Mouse (Mus musculus) forebrain, embryonic 11.5 days (tissue): Measurements from ENCODE around the gene St5. TPM values are rescaled to one million over a fixed set of nuclear protein-coding genes. Genes with fewer than 3 reads are reported as not detected.

Source experiments
- ATAC-seq: fragments of 200-750 bp; cut with Nextera tagmentation; replicated peaks from 2 replicates; pipeline ENCODE4 v1.8.0; 2017; ENCODE audit warnings: moderate TSS enrichment; ENCODE audit not compliant: low FRiP score
- DNase-seq: peaks from one replicate; pipeline ENCODE4 v3.0.0-alpha.2; 2017; ENCODE audit warnings: low spot score
- H3K27ac ChIP-seq: fragments of 300-500 bp; sonication (generic); 2 replicates; pipeline ENCODE4 v1.5.1; 2014; ENCODE audit warnings: low read depth, low read length
- H3K27me3 ChIP-seq: fragments of 300-500 bp; sonication (generic); 2 replicates; pipeline ENCODE4 v1.6.1; 2014; ENCODE audit warnings: mild to moderate bottlenecking, low read length, mixed read lengths; ENCODE audit not compliant: control insufficient read depth, insufficient read depth
- H3K36me3 ChIP-seq: fragments of 300-500 bp; sonication (generic); 2 replicates; pipeline ENCODE4 v1.6.1; 2014; ENCODE audit warnings: mild to moderate bottlenecking, low read length, moderate library complexity, mixed read lengths; ENCODE audit not compliant: control insufficient read depth, insufficient read depth
- H3K4me1 ChIP-seq: fragments of 300-500 bp; sonication (generic); replicated peaks from 2 replicates; pipeline ENCODE4 v1.6.1; 2014; ENCODE audit warnings: low read length, mixed read lengths; ENCODE audit not compliant: control insufficient read depth, insufficient read depth
- H3K4me2 ChIP-seq: fragments of 300-500 bp; sonication (generic); 2 replicates; pipeline ENCODE4 v1.6.1; 2014; ENCODE audit warnings: low read depth, mild to moderate bottlenecking, low read length, moderate library complexity, mixed read lengths; ENCODE audit not compliant: severe bottlenecking
- H3K4me3 ChIP-seq: fragments of 300-500 bp; sonication (generic); 2 replicates; pipeline ENCODE4 v1.5.1; 2014; ENCODE audit warnings: low read depth, low read length
- H3K9ac ChIP-seq: fragments of 300-500 bp; sonication (generic); 2 replicates; pipeline ENCODE4 v1.6.1; 2014; ENCODE audit warnings: low read length
- H3K9me3 ChIP-seq: fragments of 300-500 bp; sonication (generic); 2 replicates; pipeline ENCODE4 v1.6.1; 2016; ENCODE audit warnings: low read length, mixed read lengths; ENCODE audit not compliant: control insufficient read depth
- WGBS: fragments of 180-500 bp; shearing (Covaris S2); extraction: QIAGEN DNeasy Blood & Tissue Kit; methylation state at CpG from one replicate; pipeline ENCODE4 v1.1.7; 2014; 5-methylcytosine and 5-hydroxymethylcytosine counted together
- polyA plus RNA-seq: library from polyadenylated mRNA; unstranded; fragments of >200 nt; fragmentation: Nextera tagmentation; extraction: Ambion mirVana; gene quantifications from 2 replicates; pipeline ENCODE4 v1.2.1, GENCODE M21; 2014

St5 gene
- polyA plus RNA-seq, 1 experiment from 2014 or later, result 32.8 TPM

GRCm38 (mm10) chr7:109637391-109637790 lies 66.0 kb downstream of the St5 start:
- H3K27me3 ChIP-seq, result no peaks in the 10 kb centered on the region
- DNase-seq (no peak), ATAC-seq (no peak)
- no peak overlapping the region for H3K27ac ChIP-seq
- H3K9ac ChIP-seq, result no peak overlapping the region
- H3K9me3 ChIP-seq, result no peaks in the 10 kb centered on the region
- 72% methylated on average over 5 of the region's 5 CpGs for WGBS
- H3K36me3 ChIP-seq, result no peaks in the 10 kb centered on the region
- no peak overlapping the region for H3K4me3 ChIP-seq
- H3K4me2 ChIP-seq, result no peak overlapping the region
- no peaks in the 10 kb centered on the region for H3K4me1 ChIP-seq

- no peak overlapping the region for H3K9ac ChIP-seq
- no peak overlapping the region for H3K4me3 ChIP-seq
- ATAC-seq, result no peak
- no peaks in the 10 kb centered on the region for H3K9me3 ChIP-seq
- no peak for DNase-seq
- H3K36me3 ChIP-seq, result no peaks in the 10 kb centered on the region
- H3K4me1 ChIP-seq, result no peaks in the 10 kb centered on the region
- H3K27ac ChIP-seq, result no peak overlapping the region
- no peak overlapping the region for H3K4me2 ChIP-seq
- no peaks in the 10 kb centered on the region for H3K27me3 ChIP-seq
- WGBS, result 88% methylated on average over 8 of the region's 8 CpGs
Observed at GRCm38 (mm10) chr7:109636086-109636792, 67.2 kb downstream of the St5 start.

DNA sequence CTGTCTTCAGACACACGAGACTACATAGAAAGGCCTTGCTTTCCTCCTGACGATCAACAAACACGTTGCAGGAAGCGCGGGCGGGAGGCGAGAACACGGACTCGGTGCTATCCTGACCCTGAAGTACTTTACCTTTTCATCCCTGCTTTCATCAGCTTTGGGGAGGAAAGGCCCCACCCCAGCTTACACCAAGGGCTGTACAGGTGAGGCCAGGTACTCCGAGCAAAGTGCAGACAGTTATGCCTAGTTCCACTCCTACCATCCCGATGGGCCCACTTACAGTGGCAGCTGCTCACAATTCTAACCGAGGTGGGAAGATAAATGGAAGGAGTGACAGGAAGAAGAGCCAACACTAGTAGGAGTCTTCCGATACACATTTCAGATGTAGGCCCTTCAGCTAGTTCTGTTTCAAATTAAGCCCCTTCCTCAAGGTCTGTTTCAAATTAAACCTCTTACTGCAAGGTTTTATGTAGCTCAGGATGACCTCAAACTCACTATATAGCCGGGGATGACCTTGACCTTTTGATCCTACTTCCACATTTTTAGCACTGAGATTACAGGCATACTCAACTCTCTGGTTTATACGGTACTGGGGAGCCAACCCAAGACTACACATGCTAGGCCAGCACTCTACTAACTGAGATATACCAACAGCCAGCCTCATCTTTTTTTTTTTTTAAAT lies 69.9 kb downstream of the St5 start:
- Histone ChIP-seq H3K9ac (no peak overlapping the region), H3K4me2 (no peak overlapping the region), H3K27ac (no peak overlapping the region), H3K9me3 (no peaks in the 10 kb centered on the region), H3K4me1 (no peaks in the 10 kb centered on the region; the same call in 1 of the 2 replicates), H3K4me3 (no peak overlapping the region), H3K36me3 (no peaks in the 10 kb centered on the region), H3K27me3 (no peaks in the 10 kb centered on the region)
- ATAC-seq (no peak), DNase-seq (no peak)
- WGBS, result 86% methylated on average over 15 of the region's 15 CpGs

GRCm38 (mm10) chr7:109631330-109631729 lies 72.1 kb downstream of the St5 start:
- H3K9ac ChIP-seq, result no peak overlapping the region
- H3K4me1 ChIP-seq, result no peaks in the 10 kb centered on the region; the same call in 1 of the 2 replicates
- H3K27me3 ChIP-seq, result no peaks in the 10 kb centered on the region
- ATAC-seq (no peak), DNase-seq (no peak)
- H3K36me3 ChIP-seq, result no peaks in the 10 kb centered on the region
- H3K4me3 ChIP-seq, result no peak overlapping the region
- no peaks in the 10 kb centered on the region for H3K9me3 ChIP-seq
- H3K27ac ChIP-seq, result no peak overlapping the region
- WGBS, result 84% methylated on average over 6 of the region's 6 CpGs
- no peak overlapping the region for H3K4me2 ChIP-seq

DNA sequence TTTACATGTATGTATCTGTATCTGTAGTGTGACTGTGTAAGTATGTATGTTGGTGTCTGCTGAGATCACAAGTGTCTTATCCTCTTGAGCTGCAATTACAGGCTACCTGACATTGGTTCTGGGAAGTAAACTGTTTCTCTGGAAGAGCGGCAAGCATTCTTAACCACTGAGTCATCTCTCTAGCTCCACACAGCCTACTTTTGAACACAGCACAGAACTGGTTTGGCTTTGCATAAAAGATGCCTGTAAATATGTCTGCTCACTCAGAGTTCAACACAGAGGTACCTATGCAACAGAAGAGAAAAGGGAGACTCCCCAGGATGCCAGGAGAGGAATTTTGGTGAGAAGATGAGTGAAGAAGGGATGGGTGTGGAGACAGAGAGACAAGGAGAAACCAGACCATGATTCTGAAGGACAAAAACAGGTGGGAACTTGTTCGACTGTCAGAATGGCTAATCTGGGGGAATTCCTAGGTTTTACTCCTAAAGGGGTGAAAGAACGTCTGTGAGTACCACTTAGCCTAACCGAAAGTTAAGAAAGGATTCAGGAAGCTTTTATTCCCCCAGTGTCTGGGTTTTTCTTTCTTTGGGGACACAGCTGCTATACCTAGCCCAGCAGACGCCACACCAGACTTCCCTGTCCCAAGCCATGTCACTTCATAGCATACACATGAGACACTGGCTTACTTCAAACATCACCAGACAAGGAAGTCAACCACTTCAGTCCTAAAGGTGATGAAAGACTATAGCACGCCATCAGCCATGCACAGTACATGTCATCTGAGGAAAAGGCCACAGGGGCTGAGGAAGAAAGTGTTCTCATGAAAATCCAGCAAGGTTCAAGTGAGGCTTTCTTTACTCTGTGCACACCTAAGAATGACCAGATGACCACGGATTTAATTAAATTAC lies 73.3 kb downstream of the St5 start:
- no peak for DNase-seq
- no peak for ATAC-seq
- Histone ChIP-seq H3K4me2 (no peak overlapping the region), H3K9ac (no peak overlapping the region), H3K36me3 (no peaks in the 10 kb centered on the region), H3K27me3 (no peaks in the 10 kb centered on the region), H3K4me1 (no peaks in the 10 kb centered on the region; the same call in 1 of the 2 replicates), H3K27ac (no peak overlapping the region), H3K9me3 (no peaks in the 10 kb centered on the region), H3K4me3 (no peak overlapping the region)
- WGBS, result 81% methylated on average over 7 of the region's 7 CpGs

- no peaks in the 10 kb centered on the region for H3K9me3 ChIP-seq
- no peak for DNase-seq
- H3K27me3 ChIP-seq, result no peaks in the 10 kb centered on the region
- ATAC-seq, result no peak
- peak overlapping the region; percentile 31; the same call in 1 of the 2 replicates for H3K27ac ChIP-seq
- H3K9ac ChIP-seq, result no peak overlapping the region
- H3K36me3 ChIP-seq, result no peaks in the 10 kb centered on the region
- no peak overlapping the region for H3K4me3 ChIP-seq
- H3K4me2 ChIP-seq, result no peak overlapping the region
- no peaks in the 10 kb centered on the region; the same call in 1 of the 2 replicates for H3K4me1 ChIP-seq
- 57% methylated on average over 9 of the region's 9 CpGs for WGBS
Observed at GRCm38 (mm10) chr7:109628935-109629609, 74.3 kb downstream of the St5 start.

- ATAC-seq, result no peak
- no peaks in the 10 kb centered on the region; the same call in 1 of the 2 replicates for H3K4me1 ChIP-seq
- no peaks in the 10 kb centered on the region for H3K27me3 ChIP-seq
- H3K9me3 ChIP-seq, result no peaks in the 10 kb centered on the region
- no peak overlapping the region for H3K4me2 ChIP-seq
- no peaks in the 10 kb centered on the region for H3K36me3 ChIP-seq
- H3K9ac ChIP-seq, result no peak overlapping the region
- H3K4me3 ChIP-seq, result no peak overlapping the region
- no peak overlapping the region for H3K27ac ChIP-seq
- DNase-seq, result no peak
- 97% methylated on average over 2 of the region's 2 CpGs for WGBS
Observed at GRCm38 (mm10) chr7:109627851-109628250, 75.6 kb downstream of the St5 start.

DNA sequence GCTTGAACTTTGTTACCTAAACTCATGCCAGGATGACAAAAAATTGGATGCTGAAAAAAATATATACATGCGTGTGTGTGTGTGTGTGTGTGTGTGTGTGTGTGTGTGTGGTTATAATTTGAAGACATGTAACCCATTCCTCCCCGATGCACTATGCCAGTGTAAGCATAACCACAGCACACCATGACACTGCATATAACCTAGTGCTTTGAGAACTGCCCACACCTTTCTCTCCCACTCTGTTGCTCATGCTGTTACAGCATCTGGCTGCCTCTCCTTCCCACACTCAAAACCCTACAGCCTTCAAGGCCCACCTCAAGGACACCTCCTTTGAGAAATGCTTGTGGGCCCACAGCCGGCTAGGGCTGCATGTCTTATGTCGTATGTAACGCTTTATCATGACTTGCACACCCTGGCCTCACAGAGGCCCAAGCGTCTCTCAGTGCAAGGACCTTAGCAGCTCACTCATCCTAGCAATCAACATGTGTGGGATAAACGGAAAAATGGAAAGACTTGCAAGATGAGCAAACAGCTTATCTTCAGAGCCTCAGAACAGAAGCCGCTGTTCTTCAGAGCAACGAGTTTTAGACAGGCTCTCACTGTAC lies 81.1 kb downstream of the St5 start:
- no peaks in the 10 kb centered on the region for H3K4me1 ChIP-seq
- ATAC-seq, result no peak
- WGBS, result 87% methylated on average over 9 of the region's 9 CpGs
- no peaks in the 10 kb centered on the region for H3K27me3 ChIP-seq
- DNase-seq, result no peak
- no peak overlapping the region for H3K27ac ChIP-seq
- no peaks in the 10 kb centered on the region for H3K9me3 ChIP-seq
- H3K4me3 ChIP-seq, result no peak overlapping the region
- H3K9ac ChIP-seq, result no peak overlapping the region
- no peaks in the 10 kb centered on the region for H3K36me3 ChIP-seq
- H3K4me2 ChIP-seq, result no peak overlapping the region
